Mouse (Mus musculus): ENCODE measurements around the gene Gucy2g. TPM values are rescaled to one million over a fixed set of nuclear protein-coding genes. Genes with fewer than 3 reads are reported as not detected.

Gene Gucy2g
- polyA plus RNA-seq, 1 experiment from 2014 or later, result not detected

GRCm38 (mm10) chr19:55268150-55268549, 27.1 kb upstream of the Gucy2g start:
- 64% methylated on average over 3 of the region's 3 CpGs for WGBS
- Histone ChIP-seq H3K27me3 (ENCODE audit: control insufficient read depth, insufficient read depth, low read length) (no peaks in the 10 kb centered on the region), H3K4me1 (replicated peaks; ENCODE audit: control insufficient read depth, insufficient read depth, low read length) (no peaks in the 10 kb centered on the region), H3K9ac (ENCODE audit: low read depth, low read length) (no peak overlapping the region), H3K4me2 (replicated peaks; ENCODE audit: low read depth, low read length) (no peak overlapping the region), H3K4me3 (ENCODE audit: low read depth, low read length) (no peak overlapping the region), H3K36me3 (ENCODE audit: control insufficient read depth, insufficient read depth, low read length) (no peaks in the 10 kb centered on the region; the same call in 1 of the 2 replicates), H3K27ac (ENCODE audit: low read depth, low read length) (no peak overlapping the region), H3K9me3 (ENCODE audit: control insufficient read depth, low read length) (no peaks in the 10 kb centered on the region)
- ATAC-seq (ENCODE audit: low FRiP score), result no peak
- DNase-seq (ENCODE audit: low spot score), result no peak

- ATAC-seq (ENCODE audit: low FRiP score), result no peak
- Histone ChIP-seq H3K4me3 (ENCODE audit: low read depth, low read length) (no peak overlapping the region), H3K27ac (ENCODE audit: low read depth, low read length) (no peak overlapping the region), H3K9ac (ENCODE audit: low read depth, low read length) (no peak overlapping the region), H3K9me3 (ENCODE audit: control insufficient read depth, low read length) (no peaks in the 10 kb centered on the region), H3K36me3 (ENCODE audit: control insufficient read depth, insufficient read depth, low read length) (no peaks in the 10 kb centered on the region; the same call in 1 of the 2 replicates), H3K27me3 (ENCODE audit: control insufficient read depth, insufficient read depth, low read length) (no peaks in the 10 kb centered on the region), H3K4me2 (replicated peaks; ENCODE audit: low read depth, low read length) (no peak overlapping the region), H3K4me1 (replicated peaks; ENCODE audit: control insufficient read depth, insufficient read depth, low read length) (no peaks in the 10 kb centered on the region)
- DNase-seq (ENCODE audit: low spot score), result no peak
- WGBS, result 92% methylated on average over 3 of the region's 3 CpGs
These were observed 25.8 kb upstream of the Gucy2g start for GRCm38 (mm10) chr19:55266786-55267185.

GRCm38 (mm10) chr19:55265269-55265668, 24.2 kb upstream of the Gucy2g start:
- Histone ChIP-seq H3K4me3 (ENCODE audit: low read depth, low read length) (no peak overlapping the region), H3K27me3 (ENCODE audit: control insufficient read depth, insufficient read depth, low read length) (no peaks in the 10 kb centered on the region), H3K4me2 (replicated peaks; ENCODE audit: low read depth, low read length) (no peak overlapping the region), H3K9me3 (ENCODE audit: control insufficient read depth, low read length) (no peaks in the 10 kb centered on the region), H3K36me3 (ENCODE audit: control insufficient read depth, insufficient read depth, low read length) (no peaks in the 10 kb centered on the region; the same call in 1 of the 2 replicates), H3K9ac (ENCODE audit: low read depth, low read length) (no peak overlapping the region), H3K27ac (ENCODE audit: low read depth, low read length) (no peak overlapping the region), H3K4me1 (replicated peaks; ENCODE audit: control insufficient read depth, insufficient read depth, low read length) (no peaks in the 10 kb centered on the region)
- WGBS, result 77% methylated on average over 3 of the region's 3 CpGs
- DNase-seq (ENCODE audit: low spot score), result no peak
- ATAC-seq (ENCODE audit: low FRiP score), result no peak

GRCm38 (mm10) chr19:55260389-55261184, 19.6 kb upstream of the Gucy2g start:
- ATAC-seq (ENCODE audit: low FRiP score), result no peak
- WGBS, result 76% methylated on average over 12 of the region's 12 CpGs
- H3K4me2 ChIP-seq (replicated peaks; ENCODE audit: low read depth, low read length), result no peak overlapping the region
- H3K9me3 ChIP-seq (ENCODE audit: control insufficient read depth, low read length), result no peaks in the 10 kb centered on the region
- H3K4me1 ChIP-seq (replicated peaks; ENCODE audit: control insufficient read depth, insufficient read depth, low read length), result no peaks in the 10 kb centered on the region
- H3K36me3 ChIP-seq (ENCODE audit: control insufficient read depth, insufficient read depth, low read length), result no peaks in the 10 kb centered on the region
- no peak overlapping the region for H3K27ac ChIP-seq (ENCODE audit: low read depth, low read length)
- no peak for DNase-seq (ENCODE audit: low spot score)
- no peak overlapping the region for H3K4me3 ChIP-seq (ENCODE audit: low read depth, low read length)
- H3K9ac ChIP-seq (ENCODE audit: low read depth, low read length), result no peak overlapping the region
- H3K27me3 ChIP-seq (ENCODE audit: control insufficient read depth, insufficient read depth, low read length), result no peaks in the 10 kb centered on the region

- WGBS, result 90% methylated on average over 5 of the region's 5 CpGs
- no peak for ATAC-seq (ENCODE audit: low FRiP score)
- H3K4me1 ChIP-seq (replicated peaks; ENCODE audit: control insufficient read depth, insufficient read depth, low read length), result no peaks in the 10 kb centered on the region
- H3K27ac ChIP-seq (ENCODE audit: low read depth, low read length), result no peak overlapping the region
- H3K9ac ChIP-seq (ENCODE audit: low read depth, low read length), result no peak overlapping the region
- no peaks in the 10 kb centered on the region for H3K27me3 ChIP-seq (ENCODE audit: control insufficient read depth, insufficient read depth, low read length)
- DNase-seq (ENCODE audit: low spot score), result no peak
- H3K36me3 ChIP-seq (ENCODE audit: control insufficient read depth, insufficient read depth, low read length), result no peaks in the 10 kb centered on the region
- no peaks in the 10 kb centered on the region for H3K9me3 ChIP-seq (ENCODE audit: control insufficient read depth, low read length)
- no peak overlapping the region for H3K4me3 ChIP-seq (ENCODE audit: low read depth, low read length)
- no peak overlapping the region for H3K4me2 ChIP-seq (replicated peaks; ENCODE audit: low read depth, low read length)
These were observed 17.5 kb upstream of the Gucy2g start for GRCm38 (mm10) chr19:55258514-55258913.

- Histone ChIP-seq H3K4me2 (replicated peaks; ENCODE audit: low read depth, low read length) (no peak overlapping the region), H3K27ac (ENCODE audit: low read depth, low read length) (no peak overlapping the region), H3K4me1 (replicated peaks; ENCODE audit: control insufficient read depth, insufficient read depth, low read length) (no peaks in the 10 kb centered on the region), H3K9ac (ENCODE audit: low read depth, low read length) (no peak overlapping the region), H3K4me3 (ENCODE audit: low read depth, low read length) (no peak overlapping the region), H3K36me3 (ENCODE audit: control insufficient read depth, insufficient read depth, low read length) (no peaks in the 10 kb centered on the region), H3K9me3 (ENCODE audit: control insufficient read depth, low read length) (no peaks in the 10 kb centered on the region), H3K27me3 (ENCODE audit: control insufficient read depth, insufficient read depth, low read length) (no peaks in the 10 kb centered on the region)
- no peak for ATAC-seq (ENCODE audit: low FRiP score)
- no peak for DNase-seq (ENCODE audit: low spot score)
- 90% methylated on average over 5 of the region's 5 CpGs for WGBS
These were observed 16.8 kb upstream of the Gucy2g start for GRCm38 (mm10) chr19:55257656-55258375.

- no peak overlapping the region for H3K27ac ChIP-seq (ENCODE audit: low read depth, low read length)
- no peak for DNase-seq (ENCODE audit: low spot score)
- no peaks in the 10 kb centered on the region for H3K4me1 ChIP-seq (replicated peaks; ENCODE audit: control insufficient read depth, insufficient read depth, low read length)
- ATAC-seq (ENCODE audit: low FRiP score), result no peak
- H3K9me3 ChIP-seq (ENCODE audit: control insufficient read depth, low read length), result no peaks in the 10 kb centered on the region
- no peak overlapping the region for H3K4me2 ChIP-seq (replicated peaks; ENCODE audit: low read depth, low read length)
- H3K27me3 ChIP-seq (ENCODE audit: control insufficient read depth, insufficient read depth, low read length), result no peaks in the 10 kb centered on the region
- 87% methylated on average over 9 of the region's 9 CpGs for WGBS
- no peaks in the 10 kb centered on the region for H3K36me3 ChIP-seq (ENCODE audit: control insufficient read depth, insufficient read depth, low read length)
- no peak overlapping the region for H3K4me3 ChIP-seq (ENCODE audit: low read depth, low read length)
- no peak overlapping the region for H3K9ac ChIP-seq (ENCODE audit: low read depth, low read length)
These were observed 15.1 kb upstream of the Gucy2g start for GRCm38 (mm10) chr19:55256156-55256555.

GRCm38 (mm10) chr19:55254513-55255016, 13.5 kb upstream of the Gucy2g start:
- Histone ChIP-seq H3K9ac (ENCODE audit: low read depth, low read length) (peak overlapping the region; percentile 69; the same call in 1 of the 2 replicates), H3K36me3 (ENCODE audit: control insufficient read depth, insufficient read depth, low read length) (no peaks in the 10 kb centered on the region), H3K27me3 (ENCODE audit: control insufficient read depth, insufficient read depth, low read length) (no peaks in the 10 kb centered on the region), H3K4me1 (replicated peaks; ENCODE audit: control insufficient read depth, insufficient read depth, low read length) (no peaks in the 10 kb centered on the region), H3K9me3 (ENCODE audit: control insufficient read depth, low read length) (no peaks in the 10 kb centered on the region), H3K4me3 (ENCODE audit: low read depth, low read length) (peak overlapping the region; percentile 44), H3K4me2 (replicated peaks; ENCODE audit: low read depth, low read length) (peak overlapping the region; percentile 78), H3K27ac (ENCODE audit: low read depth, low read length) (no peak overlapping the region)
- DNase-seq (ENCODE audit: low spot score), result peak; percentile 56
- 16% methylated on average over 5 of the region's 5 CpGs for WGBS
- peak; percentile 45; the same call in 1 of the 2 replicates for ATAC-seq (ENCODE audit: low FRiP score)
